Mouse (Mus musculus) ES-E14 (cell line): ENCODE measurements around the gene As3mt.

Experiments
- CHD2 ChIP-seq: IDR thresholded peaks from 2 replicates; pipeline ENCODE4 v1.6.1; 2014; ENCODE audit warnings: mild to moderate bottlenecking, low read depth, low read length, inconsistent platforms
- MAFK ChIP-seq: IDR thresholded peaks from 2 replicates; pipeline ENCODE4 v1.6.1; 2014; ENCODE audit warnings: mild to moderate bottlenecking, low read depth, low read length, inconsistent platforms; ENCODE audit not compliant: insufficient read depth

DNA sequence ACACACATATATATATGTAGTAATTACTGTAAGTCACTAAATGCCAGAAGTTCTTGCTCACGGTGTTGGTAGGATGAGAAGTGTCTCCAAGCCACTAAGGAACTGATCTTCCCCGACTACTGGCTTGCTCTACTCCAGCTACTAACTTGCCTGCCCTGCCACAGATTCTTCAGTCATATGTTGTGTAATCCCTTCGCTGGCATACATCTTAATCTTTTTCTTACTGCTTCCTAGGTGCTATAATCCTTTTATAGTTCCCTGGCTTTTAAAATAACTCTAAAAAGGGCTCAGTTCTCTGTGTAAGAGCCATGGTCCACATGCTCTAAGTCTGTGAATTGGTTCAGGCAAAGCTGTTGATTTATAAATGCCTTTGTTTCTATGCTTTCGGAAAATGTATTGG lies 78.4 kb downstream of the As3mt start:
- TF ChIP-seq CHD2: no peak
- no peak for TF ChIP-seq MAFK
